Mouse (Mus musculus) embryonic facial prominence, embryonic 10.5 days (tissue): Measurements from ENCODE around the gene Wsb1. TPM values are rescaled to one million over a fixed set of nuclear protein-coding genes. Genes with fewer than 3 reads are reported as not detected.
"Not testable (repeated sequence)": the region's sequence is repeated elsewhere in the genome, so short reads cannot be mapped to it uniquely, and the experiment has no call there.

ENCODE experiments used
- DNase-seq: peaks from one replicate; pipeline ENCODE4 v3.0.0-alpha.2; 2017; ENCODE audit warnings: low spot score
- H3K27ac ChIP-seq: fragments of 300-500 bp; sonication (generic); replicated peaks from 2 replicates; pipeline ENCODE4 v1.5.1; 2016; ENCODE audit warnings: mild to moderate bottlenecking
- H3K27me3 ChIP-seq: fragments of 300-500 bp; sonication (generic); replicated peaks from 2 replicates; pipeline ENCODE4 v1.6.1; 2016; ENCODE audit warnings: low read depth, mild to moderate bottlenecking; ENCODE audit not compliant: poor library complexity, severe bottlenecking
- H3K36me3 ChIP-seq: fragments of 300-500 bp; sonication (generic); replicated peaks from 2 replicates; pipeline ENCODE4 v1.6.1; 2016; ENCODE audit warnings: mild to moderate bottlenecking, moderate library complexity
- H3K4me1 ChIP-seq: fragments of 300-500 bp; sonication (generic); 2 replicates; pipeline ENCODE4 v1.6.1; 2016
- H3K4me3 ChIP-seq: fragments of 300-500 bp; sonication (generic); 2 replicates; pipeline ENCODE4 v1.5.1; 2016; ENCODE audit warnings: mild to moderate bottlenecking, moderate library complexity
- H3K9me3 ChIP-seq: fragments of 300-500 bp; sonication (generic); 2 replicates; pipeline ENCODE4 v1.6.1; 2016; ENCODE audit warnings: mild to moderate bottlenecking
- WGBS: fragments of 180-500 bp; shearing (Covaris S2); methylation state at CpG from one replicate; pipeline ENCODE4 v1.1.7; 2016; 5-methylcytosine and 5-hydroxymethylcytosine counted together
- polyA plus RNA-seq: library from polyadenylated mRNA; unstranded; fragments of >200 nt; fragmentation: Nextera tagmentation; extraction: Ambion mirVana; gene quantifications from 2 replicates; pipeline ENCODE4 v1.2.1, GENCODE M21; 2016

Wsb1 gene
- polyA plus RNA-seq, 1 experiment from 2014 or later, result 301 TPM

GRCm38 (mm10) chr11:79288278-79288843 lies 33.9 kb upstream of the Wsb1 start:
- H3K9me3 ChIP-seq, result 0 out of 2 replicates have a peak, but pooled peaks cover 10% of the 10 kb centered on the region
- H3K4me3 ChIP-seq, result no peak overlapping the region
- no peaks in the 10 kb centered on the region for H3K36me3 ChIP-seq
- H3K27ac ChIP-seq, result no peak overlapping the region
- H3K27me3 ChIP-seq, result no peaks in the 10 kb centered on the region
- no peak for DNase-seq
- peaks cover 13% of the 10 kb centered on the region for H3K4me1 ChIP-seq
- WGBS, result 80% methylated on average over 7 of the region's 7 CpGs

GRCm38 (mm10) chr11:79287447-79287846 lies 33.0 kb upstream of the Wsb1 start:
- DNase-seq, result no peak
- no peak overlapping the region for H3K4me3 ChIP-seq
- peaks cover 13% of the 10 kb centered on the region for H3K4me1 ChIP-seq
- no peaks in the 10 kb centered on the region for H3K36me3 ChIP-seq
- H3K27me3 ChIP-seq, result no peaks in the 10 kb centered on the region
- no peak overlapping the region for H3K27ac ChIP-seq
- 0 out of 2 replicates have a peak, but pooled peaks cover 10% of the 10 kb centered on the region for H3K9me3 ChIP-seq
- WGBS, result 75% methylated on average over 6 of the region's 6 CpGs

GRCm38 (mm10) chr11:79286305-79286799 lies 31.9 kb upstream of the Wsb1 start:
- Histone ChIP-seq H3K27ac (peak overlapping the region; percentile 20; the same call in 1 of the 2 replicates), H3K9me3 (0 out of 2 replicates have a peak, but pooled peaks cover 10% of the 10 kb centered on the region)

DNA sequence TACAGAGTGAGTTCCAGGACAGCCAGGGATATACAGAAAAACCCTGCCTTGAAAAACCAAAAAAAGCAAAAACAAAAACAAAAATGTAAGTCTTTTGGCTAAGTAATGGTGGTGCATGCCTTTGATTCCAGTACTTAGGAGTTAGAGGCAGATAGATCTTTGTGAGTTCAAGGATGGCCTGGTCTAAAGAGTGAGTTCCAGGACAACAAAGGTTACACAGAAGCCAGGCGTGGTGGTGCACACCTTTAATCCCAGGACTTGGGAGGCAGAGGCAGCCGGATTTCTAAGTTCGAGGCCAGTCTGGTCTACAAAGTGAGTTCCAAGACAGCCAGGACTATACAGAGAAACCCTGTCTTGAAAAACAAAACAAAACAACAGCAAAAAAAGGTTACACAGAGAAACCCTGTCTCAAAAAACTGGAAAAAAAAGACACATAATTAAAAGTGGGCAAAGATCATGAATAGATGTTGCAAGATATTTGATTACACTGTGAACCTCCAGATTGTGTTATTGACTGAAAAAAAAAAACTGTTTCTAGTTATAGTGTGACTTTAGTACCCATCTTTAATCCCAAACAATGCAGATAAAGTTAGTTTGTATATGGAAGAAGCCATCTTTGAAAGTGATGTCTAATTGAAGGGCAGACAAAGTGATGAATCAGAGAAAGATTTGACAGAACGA lies 29.0 kb upstream of the Wsb1 start:
- Histone ChIP-seq H3K27ac (no peak overlapping the region), H3K27me3 (no peaks in the 10 kb centered on the region), H3K36me3 (no peaks in the 10 kb centered on the region), H3K4me3 (no peak overlapping the region), H3K4me1 (peaks cover 27% of the 10 kb centered on the region), H3K9me3 (0 out of 2 replicates have a peak, but pooled peaks cover 10% of the 10 kb centered on the region)
- WGBS, result 95% methylated on average over 4 of the region's 4 CpGs
- no peak for DNase-seq

More at GRCm38 (mm10) chr11:79286305-79286799, 31.9 kb upstream of the Wsb1 start:
- Histone ChIP-seq H3K36me3 (no peaks in the 10 kb centered on the region), H3K4me3 (no peak overlapping the region), H3K27me3 (no peaks in the 10 kb centered on the region), H3K4me1 (peaks cover 14% of the 10 kb centered on the region)
- WGBS, result 78% methylated on average over 9 of the region's 9 CpGs
- DNase-seq, result no peak

DNA sequence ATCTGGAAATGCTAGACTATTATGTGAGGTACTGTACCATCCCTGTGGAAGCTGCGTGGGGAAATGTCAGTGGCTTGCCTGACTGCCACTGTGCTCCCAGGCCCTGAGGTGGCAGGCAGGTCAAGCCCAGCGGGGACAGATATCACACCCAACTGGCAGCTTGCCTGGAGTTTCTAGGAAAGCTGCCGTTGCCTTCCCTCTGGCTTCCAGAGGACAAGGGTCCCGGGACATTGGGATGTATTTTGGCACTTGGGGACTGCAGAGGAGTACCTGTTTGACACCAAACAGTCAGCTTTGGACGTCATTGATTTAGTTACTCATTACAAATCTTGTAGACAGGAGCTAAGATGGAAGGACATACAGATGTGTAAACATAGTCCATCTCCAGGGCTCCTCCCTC lies 26.9 kb upstream of the Wsb1 start:
- Histone ChIP-seq H3K4me1 (peaks cover 19% of the 10 kb centered on the region), H3K9me3 (0 out of 2 replicates have a peak, but pooled peaks cover 10% of the 10 kb centered on the region), H3K36me3 (no peaks in the 10 kb centered on the region), H3K27ac (no peak overlapping the region), H3K4me3 (no peak overlapping the region), H3K27me3 (no peaks in the 10 kb centered on the region)
- WGBS, result 67% methylated on average over 5 of the region's 5 CpGs
- DNase-seq, result no peak

GRCm38 (mm10) chr11:79279732-79280405 lies 25.4 kb upstream of the Wsb1 start:
- Histone ChIP-seq H3K27ac (peak overlapping the region; percentile 69), H3K4me3 (no peak overlapping the region), H3K36me3 (no peaks in the 10 kb centered on the region), H3K9me3 (0 out of 2 replicates have a peak, but pooled peaks cover 10% of the 10 kb centered on the region), H3K4me1 (peaks cover 18% of the 10 kb centered on the region), H3K27me3 (no peaks in the 10 kb centered on the region)
- 40% methylated on average over 2 of the region's 2 CpGs for WGBS
- DNase-seq, result peak; percentile 43

GRCm38 (mm10) chr11:79273757-79274156 lies 19.3 kb upstream of the Wsb1 start:
- no peak for DNase-seq
- H3K9me3 ChIP-seq, result no peaks in the 10 kb centered on the region
- 86% methylated on average over 4 of the region's 4 CpGs for WGBS
- H3K4me1 ChIP-seq, result 0 out of 2 replicates have a peak, but pooled peaks cover 3% of the 10 kb centered on the region
- no peaks in the 10 kb centered on the region for H3K27me3 ChIP-seq
- no peaks in the 10 kb centered on the region for H3K36me3 ChIP-seq
- H3K4me3 ChIP-seq, result no peak overlapping the region
- no peak overlapping the region for H3K27ac ChIP-seq

- H3K9me3 ChIP-seq, result no peaks in the 10 kb centered on the region
- no peaks in the 10 kb centered on the region for H3K36me3 ChIP-seq
- 0 out of 2 replicates have a peak, but pooled peaks cover 3% of the 10 kb centered on the region for H3K4me1 ChIP-seq
- H3K27me3 ChIP-seq, result no peaks in the 10 kb centered on the region
- no peak overlapping the region for H3K4me3 ChIP-seq
- no peak overlapping the region for H3K27ac ChIP-seq
- DNase-seq, result no peak
- WGBS, result 66% methylated on average over 4 of the region's 4 CpGs
Observed at GRCm38 (mm10) chr11:79273039-79273438, 18.6 kb upstream of the Wsb1 start.

- Histone ChIP-seq H3K27ac (no peak overlapping the region), H3K9me3 (no peaks in the 10 kb centered on the region; the same call in 1 of the 2 replicates), H3K27me3 (no peaks in the 10 kb centered on the region), H3K36me3 (0 out of 2 replicates have a peak, but pooled peaks cover 2% of the 10 kb centered on the region), H3K4me1 (no peaks in the 10 kb centered on the region), H3K4me3 (no peak overlapping the region)
- 28% methylated on average over 1 of the region's 1 CpGs for WGBS
- peak; percentile 17 for DNase-seq
Observed at GRCm38 (mm10) chr11:79267171-79267570, 12.7 kb upstream of the Wsb1 start.

DNA sequence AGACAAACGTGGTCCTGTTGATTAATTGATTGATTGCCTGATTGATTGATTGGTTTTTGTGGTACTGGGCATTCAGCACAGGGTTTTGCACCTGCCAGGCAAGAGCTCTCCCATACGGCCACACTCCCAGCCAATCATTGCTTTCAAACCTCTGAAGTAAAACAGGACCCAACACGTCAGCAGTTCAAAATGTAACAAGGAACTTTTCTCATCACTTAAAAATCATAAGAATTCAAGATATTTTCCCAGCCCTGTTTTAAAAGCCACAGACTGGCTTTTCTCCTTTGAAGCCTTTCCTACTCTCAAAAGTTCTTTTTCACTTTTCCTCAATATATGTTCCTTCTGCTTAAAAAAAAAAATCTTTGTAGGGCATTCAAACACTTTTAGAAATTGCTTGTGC lies 9.9 kb upstream of the Wsb1 start:
- H3K4me1 ChIP-seq, result no peaks in the 10 kb centered on the region
- no peak overlapping the region for H3K4me3 ChIP-seq
- H3K27me3 ChIP-seq, result no peaks in the 10 kb centered on the region
- WGBS, result 65% methylated on average over 3 of the region's 3 CpGs
- no peak overlapping the region for H3K27ac ChIP-seq
- 0 out of 2 replicates have a peak, but pooled peaks cover 4% of the 10 kb centered on the region for H3K36me3 ChIP-seq
- DNase-seq, result no peak
- H3K9me3 ChIP-seq, result no peaks in the 10 kb centered on the region; the same call in 1 of the 2 replicates

GRCm38 (mm10) chr11:79260126-79260525 lies 5.7 kb upstream of the Wsb1 start:
- H3K27me3 ChIP-seq, H3K9me3 ChIP-seq, H3K36me3 ChIP-seq, H3K4me1 ChIP-seq, DNase-seq, H3K4me3 ChIP-seq, H3K27ac ChIP-seq: not testable (repeated sequence)
- 83% methylated on average over 4 of the region's 4 CpGs for WGBS

DNA sequence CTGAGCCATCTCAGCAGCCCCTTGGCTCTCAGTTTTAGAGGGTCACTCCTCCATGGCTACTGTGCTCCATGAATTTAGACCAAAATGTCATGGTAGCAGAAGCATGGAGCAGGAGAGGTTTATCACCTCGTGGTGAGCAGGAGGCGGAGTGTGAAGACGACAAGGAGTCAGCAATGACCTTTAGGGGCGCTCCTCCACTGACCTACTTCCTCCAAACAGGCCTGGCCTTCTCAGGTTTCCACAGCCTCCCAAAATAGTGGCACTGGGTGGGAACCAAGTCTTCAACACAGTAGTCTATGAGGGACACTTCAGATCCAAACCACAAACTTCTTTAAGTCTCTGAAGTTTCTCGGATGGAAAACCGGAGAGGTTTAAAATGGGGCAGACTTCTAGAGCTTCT lies 4.3 kb upstream of the Wsb1 start:
- Histone ChIP-seq H3K4me1 (peaks cover 4% of the 10 kb centered on the region; the same call in 1 of the 2 replicates), H3K27me3 (peaks cover 9% of the 10 kb centered on the region), H3K27ac (no peak overlapping the region), H3K9me3 (no peaks in the 10 kb centered on the region; the same call in 1 of the 2 replicates), H3K4me3 (no peak overlapping the region), H3K36me3 (0 out of 2 replicates have a peak, but pooled peaks cover 4% of the 10 kb centered on the region)
- no peak for DNase-seq
- 69% methylated on average over 6 of the region's 6 CpGs for WGBS
